Mouse (Mus musculus) C2C12 (cell line): ENCODE results near the gene Popdc2. TPM values are rescaled to one million over a fixed set of nuclear protein-coding genes. Genes with fewer than 3 reads are reported as not detected.

ENCODE experiments used
- H3K27me3 ChIP-seq: one replicate; pipeline ENCODE4 v1.6.1; 2011; ENCODE audit not compliant: control insufficient read depth, insufficient read depth, insufficient read length
- H3K36me3 ChIP-seq: one replicate; pipeline ENCODE4 v1.6.1; 2011; ENCODE audit not compliant: control insufficient read depth, insufficient read depth
- H3K4me3 ChIP-seq: one replicate; pipeline ENCODE4 v1.5.1; 2011; ENCODE audit warnings: mild to moderate bottlenecking, control low read depth; ENCODE audit not compliant: poor library complexity, insufficient read depth, severe bottlenecking
- H3K79me2 ChIP-seq: one replicate; pipeline ENCODE4 v1.6.1; 2011; ENCODE audit not compliant: control insufficient read depth, insufficient read depth
- H3K79me3 ChIP-seq: one replicate; pipeline ENCODE4 v1.6.1; 2011; ENCODE audit warnings: low read depth, control low read depth
- H3ac ChIP-seq: one replicate; pipeline ENCODE3; 2011; ENCODE audit warnings: low read depth; ENCODE audit not compliant: control insufficient read depth, insufficient read length
- CEBPB ChIP-seq: IDR thresholded peaks from one replicate; pipeline ENCODE4 v1.6.1; 2011; ENCODE audit warnings: low read depth, mild to moderate bottlenecking, control low read depth, moderate library complexity
- CTCF ChIP-seq: IDR thresholded peaks from one replicate; pipeline ENCODE4 v1.5.1; 2011; ENCODE audit not compliant: control insufficient read depth, insufficient read depth, insufficient read length
- FOSL1 ChIP-seq: IDR thresholded peaks from one replicate; pipeline ENCODE4 v1.8.0; 2011; ENCODE audit warnings: mild to moderate bottlenecking, low read length; ENCODE audit not compliant: poor library complexity, insufficient read depth, severe bottlenecking
- MAX ChIP-seq: IDR thresholded peaks from one replicate; pipeline ENCODE4 v1.6.1; 2011; ENCODE audit warnings: mild to moderate bottlenecking, control low read depth
- MYOD1 ChIP-seq: IDR thresholded peaks from one replicate; pipeline ENCODE4 v1.6.1; 2011; ENCODE audit warnings: low read depth; ENCODE audit not compliant: control insufficient read depth, insufficient read length
- MYOG ChIP-seq: IDR thresholded peaks from one replicate; pipeline ENCODE4 v1.6.1; 2011; ENCODE audit not compliant: control insufficient read depth, insufficient read length; ENCODE audit errors: extremely low read depth
- USF1 ChIP-seq: IDR thresholded peaks from one replicate; pipeline ENCODE4 v1.6.1; 2011; ENCODE audit warnings: low read depth, mild to moderate bottlenecking, control low read depth, moderate library complexity
- polyA plus RNA-seq: library from polyadenylated mRNA; unstranded; fragments of >200 nt; fragmentation: generic; extraction: Trizol; gene quantifications from one replicate; pipeline ENCODE4 v1.2.1, GENCODE M21; 2012; ENCODE audit warnings: missing spikeins

The Popdc2 gene
- polyA plus RNA-seq, 1 experiment = 0.30 TPM

- H3K36me3 ChIP-seq = peaks cover 50% of the 10 kb centered on the region
- H3K27me3 ChIP-seq = no peaks in the 10 kb centered on the region
- H3K79me2 ChIP-seq = peaks cover 35% of the 10 kb centered on the region
- no peak overlapping the region for H3ac ChIP-seq
- H3K4me3 ChIP-seq = no peak overlapping the region
- peaks cover 20% of the 10 kb centered on the region for H3K79me3 ChIP-seq
- no peak for TF ChIP-seq MYOG
- no peak for TF ChIP-seq CEBPB
- TF ChIP-seq MAX = no peak
- TF ChIP-seq MYOD1 = no peak
- TF ChIP-seq FOSL1 = no peak
- TF ChIP-seq USF1 = no peak
- TF ChIP-seq CTCF = no peak
Observed at GRCm38 (mm10) chr16:38352031-38352430, 10.0 kb upstream of the Popdc2 start.

DNA sequence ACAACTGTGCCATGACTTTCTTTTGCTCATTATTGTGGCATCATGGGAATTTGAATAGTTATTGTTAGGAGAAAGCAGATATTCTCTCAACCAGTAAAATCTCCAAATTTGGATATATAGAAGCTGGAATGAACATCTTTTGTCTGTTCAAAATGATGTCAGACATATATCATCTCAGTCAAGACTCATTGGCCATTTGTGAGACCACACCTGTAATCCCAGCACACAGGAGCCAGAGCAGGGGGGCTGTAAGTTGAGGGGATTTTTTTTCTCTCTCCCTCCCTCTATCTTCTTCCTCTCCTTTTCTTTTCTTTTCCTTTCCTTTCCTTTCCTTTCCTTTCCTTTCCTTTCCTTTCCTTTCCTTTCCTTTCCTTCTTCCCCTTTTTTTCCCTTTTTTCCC, 9.2 kb upstream of the Popdc2 start:
- H3K79me2 ChIP-seq = peaks cover 27% of the 10 kb centered on the region
- H3K36me3 ChIP-seq = peaks cover 50% of the 10 kb centered on the region
- H3K4me3 ChIP-seq = no peak overlapping the region
- H3K27me3 ChIP-seq = no peaks in the 10 kb centered on the region
- TF ChIP-seq MAX (no peak), CEBPB (no peak), USF1 (no peak), MYOD1 (no peak)
- H3ac ChIP-seq = no peak overlapping the region
- H3K79me3 ChIP-seq = peaks cover 12% of the 10 kb centered on the region

- no peaks in the 10 kb centered on the region for H3K27me3 ChIP-seq
- no peak overlapping the region for H3ac ChIP-seq
- H3K79me2 ChIP-seq = peaks cover 19% of the 10 kb centered on the region
- H3K4me3 ChIP-seq = no peak overlapping the region
- H3K36me3 ChIP-seq = peaks cover 43% of the 10 kb centered on the region
- H3K79me3 ChIP-seq = peaks cover 5% of the 10 kb centered on the region
- TF ChIP-seq CTCF (no peak), CEBPB (no peak), MAX (no peak), MYOD1 (no peak), MYOG (no peak), FOSL1 (no peak), USF1 (no peak)
Observed at GRCm38 (mm10) chr16:38353642-38354041, 8.4 kb upstream of the Popdc2 start.

- Histone ChIP-seq H3ac (no peak overlapping the region), H3K36me3 (peaks cover 36% of the 10 kb centered on the region), H3K4me3 (no peak overlapping the region), H3K79me3 (no peaks in the 10 kb centered on the region), H3K79me2 (peaks cover 12% of the 10 kb centered on the region), H3K27me3 (no peaks in the 10 kb centered on the region)
- TF ChIP-seq MYOG (no peak), CTCF (no peak), USF1 (no peak), MYOD1 (no peak), FOSL1 (no peak), MAX (no peak), CEBPB (no peak)
Observed at GRCm38 (mm10) chr16:38354185-38354913, 7.7 kb upstream of the Popdc2 start.

DNA sequence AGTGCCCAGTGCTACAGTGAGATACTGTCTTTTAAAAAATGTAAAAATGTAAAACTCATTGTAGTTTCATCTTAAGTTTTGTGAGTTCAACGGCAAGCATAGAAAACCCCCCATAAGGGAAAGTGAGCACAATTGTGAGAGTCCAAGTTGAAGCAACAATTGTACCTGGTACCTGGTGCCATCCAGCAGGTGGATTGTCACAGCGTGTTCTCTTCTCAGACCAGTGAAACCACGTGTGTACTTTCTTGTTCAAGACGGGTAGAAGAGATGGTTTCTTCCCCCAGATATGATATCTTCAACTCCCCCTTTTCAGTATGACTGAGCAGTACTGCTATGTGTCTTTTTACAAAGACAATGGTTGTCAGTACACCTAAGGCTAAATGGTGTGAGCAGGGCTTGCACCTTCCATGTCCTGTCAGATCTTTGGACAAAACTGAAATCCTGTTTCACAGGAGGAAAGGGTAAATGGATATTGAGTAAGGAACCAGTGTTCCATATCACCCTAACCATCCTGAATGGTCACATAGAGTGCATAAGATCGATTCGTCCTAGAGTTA, 3.7 kb upstream of the Popdc2 start:
- TF ChIP-seq FOSL1 = no peak
- no peak for TF ChIP-seq MAX
- TF ChIP-seq MYOG = no peak
- no peak for TF ChIP-seq MYOD1
- no peak for TF ChIP-seq CEBPB
- TF ChIP-seq CTCF = no peak
- no peak for TF ChIP-seq USF1
- Histone ChIP-seq H3K79me3 (no peaks in the 10 kb centered on the region), H3K36me3 (peaks cover 5% of the 10 kb centered on the region), H3K4me3 (no peak overlapping the region), H3K27me3 (no peaks in the 10 kb centered on the region), H3K79me2 (no peaks in the 10 kb centered on the region), H3ac (no peak overlapping the region)
